Mouse (Mus musculus) neural tube, embryonic 11.5 days (tissue): ENCODE results near the gene Taf9b. TPM values are rescaled to one million over a fixed set of nuclear protein-coding genes. Genes with fewer than 3 reads are reported as not detected.

Experiments used
- ATAC-seq: fragments of 200-750 bp; cut with Nextera tagmentation; 2 replicates; pipeline ENCODE4 v1.8.0; 2017; ENCODE audit warnings: moderate number of reproducible peaks, mild to moderate bottlenecking, moderate TSS enrichment, moderate library complexity; ENCODE audit not compliant: insufficient read depth, low FRiP score, low TSS enrichment
- DNase-seq: peaks from one replicate; pipeline ENCODE4 v3.0.0-alpha.2; 2015; ENCODE audit warnings: low spot score
- H3K27ac ChIP-seq: fragments of 300-500 bp; sonication (generic); 2 replicates; pipeline ENCODE4 v1.5.1; 2014; ENCODE audit warnings: low read depth, mild to moderate bottlenecking, low read length
- H3K27me3 ChIP-seq: fragments of 300-500 bp; sonication (generic); 2 replicates; pipeline ENCODE4 v1.6.1; 2014; ENCODE audit warnings: mild to moderate bottlenecking, low read length, mixed read lengths; ENCODE audit not compliant: control insufficient read depth, insufficient read depth
- H3K36me3 ChIP-seq: fragments of 300-500 bp; sonication (generic); 2 replicates; pipeline ENCODE4 v1.6.1; 2014; ENCODE audit warnings: mild to moderate bottlenecking, low read length, moderate library complexity, mixed read lengths; ENCODE audit not compliant: control insufficient read depth, insufficient read depth
- H3K4me1 ChIP-seq: fragments of 300-500 bp; sonication (generic); 2 replicates; pipeline ENCODE4 v1.6.1; 2014; ENCODE audit warnings: low read length, mixed read lengths; ENCODE audit not compliant: control insufficient read depth, insufficient read depth
- H3K4me2 ChIP-seq: fragments of 300-500 bp; sonication (generic); 2 replicates; pipeline ENCODE4 v1.6.1; 2014; ENCODE audit warnings: low read depth, mild to moderate bottlenecking, moderate library complexity
- H3K4me3 ChIP-seq: fragments of 300-500 bp; sonication (generic); 2 replicates; pipeline ENCODE4 v1.5.1; 2014; ENCODE audit warnings: low read depth, low read length
- H3K9ac ChIP-seq: fragments of 300-500 bp; sonication (generic); 2 replicates; pipeline ENCODE4 v1.6.1; 2014; ENCODE audit warnings: mild to moderate bottlenecking, low read length
- H3K9me3 ChIP-seq: fragments of 300-500 bp; sonication (generic); 2 replicates; pipeline ENCODE4 v1.6.1; 2016; ENCODE audit warnings: low read length; ENCODE audit not compliant: control insufficient read depth
- WGBS: fragments of 180-500 bp; shearing (Covaris S2); extraction: QIAGEN DNeasy Blood & Tissue Kit; methylation state at CpG from one replicate; pipeline ENCODE4 v1.1.7; 2014; 5-methylcytosine and 5-hydroxymethylcytosine counted together
- polyA plus RNA-seq: library from polyadenylated mRNA; unstranded; fragments of >200 nt; fragmentation: Nextera tagmentation; extraction: Ambion mirVana; gene quantifications from 2 replicates; pipeline ENCODE4 v1.2.1, GENCODE M21; 2014

Taf9b gene
- polyA plus RNA-seq, 1 experiment from 2014 or later, result 15.0 TPM

GRCm38 (mm10) chrX:106164555-106164954 is 56.4 kb downstream of the Taf9b start:
- H3K4me1 ChIP-seq, result no peaks in the 10 kb centered on the region
- no peak overlapping the region for H3K9ac ChIP-seq
- DNase-seq, result no peak
- ATAC-seq, result no peak
- H3K4me2 ChIP-seq, result no peak overlapping the region
- no peak overlapping the region for H3K27ac ChIP-seq
- no peaks in the 10 kb centered on the region for H3K27me3 ChIP-seq
- H3K36me3 ChIP-seq, result no peaks in the 10 kb centered on the region
- no peak overlapping the region for H3K4me3 ChIP-seq
- H3K9me3 ChIP-seq, result no peaks in the 10 kb centered on the region
- 75% methylated on average over 5 of the region's 5 CpGs for WGBS

DNA sequence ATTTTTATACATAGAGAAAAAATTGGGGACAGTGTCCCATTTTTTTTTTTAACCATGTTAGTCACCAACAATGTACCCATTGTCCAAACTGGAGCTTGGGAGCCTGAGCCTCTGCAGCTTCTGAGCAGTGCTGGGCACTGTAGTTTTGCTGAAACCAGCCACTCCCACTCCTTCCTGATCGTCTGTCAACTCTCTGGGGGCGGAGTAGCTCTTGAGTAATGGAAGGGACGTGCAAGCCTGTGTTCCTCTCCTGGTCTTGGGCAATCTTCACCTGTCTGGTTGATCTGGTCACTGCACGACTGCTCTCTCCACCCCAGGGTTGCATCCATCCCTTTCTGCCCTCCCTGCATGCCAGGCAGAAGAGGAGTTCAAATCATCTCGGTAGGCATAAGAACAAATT is 57.0 kb downstream of the Taf9b start:
- DNase-seq, result no peak
- Histone ChIP-seq H3K4me2 (no peak overlapping the region), H3K9me3 (no peaks in the 10 kb centered on the region), H3K27ac (no peak overlapping the region), H3K27me3 (no peaks in the 10 kb centered on the region), H3K36me3 (no peaks in the 10 kb centered on the region), H3K4me3 (no peak overlapping the region), H3K9ac (no peak overlapping the region), H3K4me1 (no peaks in the 10 kb centered on the region)
- ATAC-seq, result no peak
- WGBS, result 51% methylated on average over 5 of the region's 5 CpGs

Other genes with a start within 250 kb of the Taf9b start
- gene Magt1, start 209.3 kb downstream of the Taf9b start, polyA plus RNA-seq, result 47.5 and 47.9 TPM in 2 replicates
- 311 and 328 TPM in 2 replicates for gene Cox7b, start 205.5 kb downstream of the Taf9b start, polyA plus RNA-seq
- 32.7 and 33.7 TPM in 2 replicates for gene Atp7a, start 193.9 kb downstream of the Taf9b start, polyA plus RNA-seq
- gene Tlr13, start 78.0 kb downstream of the Taf9b start, polyA plus RNA-seq, result 0.31 and 0.74 TPM in 2 replicates
- gene Pgk1, start 34.1 kb downstream of the Taf9b start, polyA plus RNA-seq, result 434 and 438 TPM in 2 replicates
- not detected in 2 replicates for gene Fnd3c2, start 34.2 kb upstream of the Taf9b start, polyA plus RNA-seq